Mouse (Mus musculus) lung, adult 18-20 months (tissue): ENCODE measurements at regions not wholly inside any gene's neighbourhood (a gene's known extent, or its start where the extent isn't known, plus 50 kb on each side); places are given as distances from the start of the nearest gene placed in this dataset.
A peak's percentile ranks its signal among the peaks of the same experiment; 100 is the strongest.

Experiments
- DNase-seq, 2 experiments: peaks; one replicate each; pipeline ENCODE4 v3.0.0; 2022; ENCODE audit warnings: mixed read lengths in 2 of 2

DNA sequence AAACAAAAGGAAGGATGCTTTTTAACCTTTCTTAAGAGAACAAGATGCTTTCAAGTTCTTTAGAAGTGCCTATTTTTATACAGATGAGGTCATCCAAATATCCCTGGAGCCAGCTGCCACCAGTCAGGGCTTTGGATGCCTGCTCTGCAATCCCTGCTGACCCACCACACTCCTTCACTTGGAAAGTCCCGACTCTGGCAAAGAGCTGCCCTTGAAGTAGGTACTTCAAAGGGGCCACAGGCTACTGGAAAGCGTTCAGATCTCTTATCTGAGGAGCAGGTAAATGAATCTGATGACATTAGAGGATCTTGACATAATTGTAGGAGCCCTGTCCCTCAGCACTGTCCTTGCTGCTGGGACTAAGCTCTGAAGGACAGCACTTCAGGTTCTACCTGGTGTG, 169.9 kb upstream of the Sesn3 start:
- DNase-seq, result peak; percentile 66 to 68

DNA sequence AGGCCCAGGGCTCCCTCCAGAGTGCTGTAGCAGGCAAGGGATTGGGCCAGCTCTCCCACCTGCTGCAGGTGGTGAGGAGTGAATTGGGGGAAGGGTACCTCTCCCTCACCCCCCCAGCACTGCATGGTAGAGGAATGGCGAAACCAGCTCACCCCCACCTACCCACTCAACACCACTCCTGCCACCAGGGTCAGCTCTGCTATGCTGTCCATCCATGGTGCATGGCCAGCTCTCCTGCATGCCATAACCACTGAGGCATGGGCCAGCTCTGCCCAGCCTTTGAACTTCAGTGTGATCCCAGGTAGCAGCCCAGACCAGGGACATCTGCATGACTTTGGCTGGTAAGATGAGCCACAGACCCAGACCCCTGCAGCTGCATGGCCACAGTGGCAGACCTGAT, 168.5 kb upstream of the Sesn3 start:
- DNase-seq, result no peak

DNA sequence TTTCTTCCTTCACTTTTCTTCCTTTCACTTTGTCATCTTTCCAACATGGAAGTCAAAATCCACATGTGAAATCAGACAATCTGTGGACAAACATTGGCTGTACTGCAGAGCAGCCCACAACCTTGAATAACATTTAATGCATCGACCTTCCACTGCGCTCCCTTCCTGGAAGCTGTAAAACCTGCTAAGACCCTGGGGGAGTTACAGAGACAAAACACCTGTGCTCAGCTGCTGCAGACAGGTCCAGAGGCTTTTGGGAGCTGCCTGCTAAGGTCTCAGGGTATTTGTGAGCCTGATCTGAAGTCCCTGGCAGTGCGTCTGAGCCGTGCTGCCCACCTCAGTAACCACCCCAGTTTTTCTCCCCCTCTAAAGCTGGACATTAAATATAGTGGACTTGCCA, 166.1 kb upstream of the Sesn3 start:
- no peak for DNase-seq

DNA sequence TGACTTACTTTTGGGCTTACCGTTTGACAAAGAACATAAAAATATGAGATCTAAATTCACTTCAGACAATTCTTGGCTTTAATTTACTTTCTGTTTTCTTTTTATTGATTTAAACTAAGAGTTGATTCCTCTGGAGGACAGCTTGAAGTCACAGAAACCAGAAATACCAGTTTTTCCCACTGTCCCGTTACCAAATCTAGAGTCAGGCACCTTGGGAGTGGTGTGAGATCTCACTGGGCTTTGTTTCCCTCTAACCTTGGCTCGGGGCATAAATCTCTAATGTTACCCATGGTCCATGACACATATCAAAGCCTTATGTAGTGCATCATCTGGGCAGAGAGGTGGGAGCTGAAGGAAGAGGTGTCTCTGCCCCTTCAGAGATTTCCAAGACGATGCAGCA, 165.4 kb upstream of the Sesn3 start:
- DNase-seq, result no peak

DNA sequence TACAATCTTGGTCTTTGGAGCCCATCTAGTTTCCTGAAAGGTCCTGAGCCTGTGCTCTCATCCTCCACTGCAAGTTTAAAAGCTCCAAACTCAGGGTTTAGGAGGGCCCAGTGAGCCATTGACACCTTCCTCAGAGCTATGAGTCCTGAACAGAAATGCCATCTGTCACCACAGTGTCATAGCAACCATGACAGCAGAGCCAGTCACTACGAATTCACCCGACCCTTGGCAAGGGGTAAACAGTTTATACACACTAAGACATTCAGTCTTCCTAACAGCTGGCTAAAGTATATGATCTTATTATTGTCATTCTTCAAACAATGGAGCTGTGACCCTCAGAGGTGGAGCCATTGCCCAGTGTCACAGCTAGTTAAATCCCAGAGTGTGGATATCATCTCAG, 163.2 kb upstream of the Sesn3 start:
- DNase-seq, result no peak

DNA sequence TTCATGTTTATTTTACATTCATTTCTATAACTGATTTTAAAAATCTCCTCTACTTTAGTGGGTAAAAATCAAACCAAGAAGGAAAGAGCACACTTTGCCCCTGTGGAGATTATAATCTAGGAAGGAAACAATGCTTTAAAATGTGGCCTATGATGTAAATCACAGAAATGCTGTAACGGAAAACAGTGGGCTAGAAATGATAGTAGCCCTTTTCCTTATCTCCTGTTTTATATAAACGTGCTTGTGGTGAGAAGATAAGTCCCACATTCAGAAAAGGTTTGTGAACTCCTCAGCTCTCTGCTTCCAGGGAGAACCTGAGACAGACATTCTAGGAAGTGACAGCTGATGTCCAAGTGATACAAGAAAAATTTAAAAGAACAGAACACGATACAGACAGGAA, 159.3 kb upstream of the Sesn3 start:
- no peak for DNase-seq

DNA sequence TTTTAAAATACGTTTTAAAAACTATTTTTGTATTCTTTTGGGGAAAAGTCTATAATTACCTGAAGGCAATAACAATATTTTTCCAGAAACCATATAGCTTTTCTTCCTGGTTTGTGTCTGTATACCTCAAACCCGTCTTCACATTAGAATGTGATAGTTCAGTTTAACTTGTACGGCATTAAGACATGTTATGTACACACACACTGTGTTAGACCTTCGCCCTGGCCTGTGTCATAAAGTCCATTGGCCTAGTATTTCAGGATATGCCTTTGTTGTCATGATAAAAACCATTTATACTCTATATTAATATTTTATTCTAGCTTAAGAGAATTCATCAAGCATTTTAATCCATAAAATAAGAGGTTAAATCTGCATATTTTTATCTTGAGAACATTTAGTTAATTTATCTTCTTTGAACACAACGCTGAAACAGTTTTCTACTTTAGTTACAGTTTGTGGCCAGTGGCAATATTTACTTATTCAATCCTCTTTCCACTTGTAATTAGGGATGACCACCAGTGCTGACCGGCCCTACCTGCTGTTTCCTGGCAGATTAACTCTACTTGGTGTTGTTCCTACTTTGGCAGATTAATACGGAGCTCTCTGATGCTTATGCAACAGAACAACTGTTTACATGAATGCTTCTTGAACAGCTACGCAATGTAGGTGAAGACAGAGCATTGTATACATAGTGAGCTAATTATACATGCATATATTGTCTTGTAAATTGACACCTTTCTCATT, 158.6 kb upstream of the Sesn3 start:
- DNase-seq, result no peak

DNA sequence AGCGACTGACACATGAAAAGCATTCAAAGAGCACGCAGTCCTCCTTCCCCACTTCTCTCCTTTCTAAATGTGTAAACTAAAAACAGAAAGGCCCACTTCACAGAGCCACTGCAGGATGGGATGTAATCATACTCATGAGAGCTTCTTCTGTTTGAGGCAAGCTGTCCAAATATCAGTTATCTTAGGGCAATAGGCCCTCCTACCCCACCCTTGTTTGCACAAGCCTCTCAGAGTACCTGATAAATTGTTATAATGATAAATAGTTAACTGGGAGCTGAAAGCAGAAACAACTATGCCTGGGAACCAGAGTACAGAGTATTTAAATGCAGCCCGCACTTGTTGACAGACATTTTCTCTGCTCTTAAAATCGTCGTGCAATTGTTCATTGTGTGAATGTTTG, 141.5 kb upstream of the Sesn3 start:
- no peak for DNase-seq

DNA sequence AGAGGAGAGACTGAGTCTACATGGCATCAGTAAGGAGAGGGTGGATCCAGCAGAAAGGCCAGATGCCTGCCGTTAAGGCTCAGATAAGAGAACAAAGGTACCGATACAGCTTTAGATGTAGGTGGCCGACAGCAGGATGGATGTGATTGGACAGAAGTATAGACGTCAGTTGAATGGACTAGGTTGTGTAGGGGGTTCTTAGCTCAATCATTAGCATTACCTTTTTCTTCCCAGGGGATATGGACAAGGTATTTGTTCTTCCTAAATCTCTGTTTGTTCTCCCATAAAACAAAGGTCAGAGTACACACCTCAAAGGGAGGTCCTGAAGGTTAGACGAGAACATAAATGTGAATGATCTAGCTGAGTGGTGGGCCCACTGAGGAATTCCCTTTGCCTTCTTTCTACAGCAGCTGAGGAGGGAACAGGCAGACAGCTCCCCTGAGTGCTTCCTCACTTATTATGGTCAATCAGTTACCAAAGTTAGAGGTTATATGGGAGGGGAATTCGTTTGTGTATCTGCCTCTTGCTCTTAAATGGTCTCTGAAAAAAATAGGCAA, 139.9 kb upstream of the Sesn3 start:
- no peak for DNase-seq

DNA sequence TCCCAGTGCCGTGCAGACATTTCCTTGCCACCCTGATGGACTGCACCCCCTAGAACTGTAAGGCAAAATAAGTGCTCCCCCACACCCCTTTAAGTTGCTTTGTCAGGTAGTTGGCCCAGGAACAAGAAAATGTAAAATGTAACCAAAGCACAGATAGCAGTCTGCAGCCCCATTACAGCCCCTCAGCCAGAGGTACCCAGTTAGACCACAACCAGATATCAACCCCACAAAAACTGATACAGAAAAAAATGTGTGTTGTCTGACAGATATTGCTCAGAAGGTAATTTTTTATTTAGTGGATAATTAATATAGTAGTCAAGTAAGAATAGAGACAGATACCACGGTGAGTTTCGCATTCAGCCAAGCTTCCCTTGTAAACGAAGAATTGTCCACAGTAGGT, 133.5 kb upstream of the Sesn3 start:
- no peak for DNase-seq

DNA sequence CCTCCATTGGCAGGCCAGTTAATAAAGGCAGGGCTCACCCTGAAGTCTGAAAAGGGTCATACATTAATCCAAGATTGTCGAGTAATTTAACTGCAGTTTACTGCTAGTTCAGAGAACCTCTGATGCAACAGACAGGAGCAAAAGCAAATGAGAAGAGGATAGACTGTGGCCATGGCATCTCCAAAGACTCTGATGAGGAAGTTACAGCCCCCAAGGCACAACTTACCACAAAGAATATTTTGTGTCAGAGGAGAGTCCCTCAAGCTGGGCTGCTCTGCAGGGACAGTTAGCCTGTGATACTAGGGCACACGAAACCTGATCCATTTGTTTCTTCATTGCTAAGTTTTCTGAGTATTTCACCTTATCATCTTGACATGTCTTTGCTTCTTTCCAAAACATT, 130.9 kb upstream of the Sesn3 start:
- no peak for DNase-seq

DNA sequence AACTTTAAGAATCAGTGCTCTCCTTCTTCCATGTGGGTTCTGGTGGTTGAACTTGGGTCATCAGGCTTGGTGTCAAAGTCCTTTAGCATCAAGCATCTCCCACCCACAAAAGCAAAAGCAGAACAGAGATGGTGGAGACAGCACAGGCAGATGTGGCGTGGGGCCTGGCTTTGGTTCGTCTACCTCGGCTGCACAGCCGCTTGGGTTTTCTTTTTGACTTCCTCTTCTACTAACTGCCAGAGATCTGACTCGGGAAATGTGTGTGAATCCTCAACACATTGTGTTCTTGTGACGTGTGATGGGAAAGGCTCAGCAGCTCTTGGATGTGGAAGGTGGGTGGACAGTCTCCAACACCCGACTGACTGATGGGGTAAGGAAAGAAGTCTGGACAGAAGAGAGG, 127.8 kb upstream of the Sesn3 start:
- no peak for DNase-seq

DNA sequence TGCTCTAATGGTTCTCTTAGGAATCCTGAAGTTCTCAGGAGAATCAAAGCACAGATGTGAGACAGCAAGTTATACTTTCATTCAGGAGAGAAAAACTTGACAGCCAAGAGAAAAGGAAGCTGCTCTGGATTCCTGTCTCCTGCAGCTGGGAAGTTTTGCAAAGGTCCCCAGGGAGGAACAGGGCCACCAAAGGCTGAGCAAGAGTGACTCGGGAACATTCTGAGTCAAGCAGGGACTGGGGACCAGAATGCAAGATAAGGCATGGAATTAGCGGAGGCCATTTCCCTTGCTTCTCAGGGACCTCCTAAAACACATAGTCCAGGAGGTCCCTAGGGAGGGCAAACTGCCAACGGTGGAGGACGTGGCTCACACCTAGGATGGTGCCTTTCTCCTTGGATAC, 127.1 kb upstream of the Sesn3 start:
- no peak for DNase-seq

DNA sequence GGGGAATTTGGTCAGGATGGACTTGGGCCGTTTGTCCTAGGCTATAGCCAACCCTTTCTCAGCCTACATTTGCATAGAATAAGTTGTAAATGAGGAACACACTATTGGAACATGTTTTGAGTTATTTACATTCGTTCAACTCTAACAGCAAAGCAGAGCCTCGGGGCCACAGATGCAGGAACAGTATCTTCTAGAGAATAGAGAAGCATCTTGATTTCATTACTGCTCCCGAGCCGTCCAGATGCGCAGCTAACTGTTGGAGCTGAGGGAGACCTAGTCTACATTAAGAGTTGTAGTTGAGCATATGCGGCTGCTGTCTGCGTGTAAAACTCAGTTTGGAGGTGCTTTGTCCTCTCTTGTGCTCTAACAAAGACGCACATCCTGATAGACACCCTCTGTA, 124.6 kb upstream of the Sesn3 start:
- no peak for DNase-seq

DNA sequence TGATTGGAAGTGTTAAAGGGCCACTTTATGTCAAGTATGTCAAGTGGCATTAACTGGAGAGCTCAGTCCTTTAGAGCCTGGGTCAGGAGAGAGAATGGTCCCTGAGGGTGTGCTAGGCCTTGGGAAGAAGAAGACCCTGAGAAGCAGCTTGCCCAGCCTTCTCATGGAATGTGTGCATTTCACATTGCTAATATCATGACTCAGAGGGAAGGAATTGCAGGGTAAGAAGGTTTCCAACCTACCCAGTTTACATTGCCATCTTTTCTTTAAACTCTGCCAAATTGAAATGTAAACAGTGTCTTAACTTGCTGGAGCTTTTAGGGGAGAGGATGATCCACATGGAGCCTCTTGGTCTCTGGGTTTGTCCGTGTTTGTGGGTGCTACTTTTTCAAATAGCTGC, 117.9 kb upstream of the Sesn3 start:
- no peak for DNase-seq

DNA sequence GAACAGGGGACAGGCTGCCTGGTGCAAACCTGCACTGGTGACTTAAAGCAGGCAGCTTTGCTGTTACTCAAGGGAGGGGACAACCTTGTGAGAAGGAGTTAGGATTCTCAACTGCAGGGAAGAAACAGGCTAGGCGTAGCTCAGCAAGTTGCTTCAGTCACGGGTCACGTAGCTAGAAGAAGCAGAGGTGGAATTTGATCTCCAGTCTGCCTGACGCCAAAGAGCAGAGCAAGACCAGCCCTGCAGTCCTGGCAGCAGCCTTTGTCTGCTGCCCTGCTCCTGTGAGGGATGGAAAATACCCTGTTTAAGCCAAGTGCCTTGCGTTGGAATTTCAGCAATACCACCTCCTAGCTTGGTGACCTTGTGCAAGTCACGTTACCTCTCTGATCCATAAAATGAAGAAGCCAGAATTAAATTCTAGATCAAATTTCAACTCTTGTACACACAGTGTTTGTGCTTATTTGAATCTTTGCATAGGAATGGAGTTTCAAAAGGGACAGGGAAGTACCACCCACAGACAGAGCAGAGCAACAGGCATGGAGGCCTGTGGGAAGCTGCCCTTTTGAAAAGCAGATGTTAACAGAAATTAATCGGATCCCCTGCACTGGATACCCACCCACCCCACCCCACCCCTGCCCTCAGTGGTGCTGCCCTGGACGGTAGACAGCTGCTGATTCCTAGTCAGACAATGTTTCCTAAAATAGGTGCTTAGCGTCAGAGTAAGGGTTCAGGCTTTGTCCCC, 116.6 kb upstream of the Sesn3 start:
- no peak for DNase-seq

DNA sequence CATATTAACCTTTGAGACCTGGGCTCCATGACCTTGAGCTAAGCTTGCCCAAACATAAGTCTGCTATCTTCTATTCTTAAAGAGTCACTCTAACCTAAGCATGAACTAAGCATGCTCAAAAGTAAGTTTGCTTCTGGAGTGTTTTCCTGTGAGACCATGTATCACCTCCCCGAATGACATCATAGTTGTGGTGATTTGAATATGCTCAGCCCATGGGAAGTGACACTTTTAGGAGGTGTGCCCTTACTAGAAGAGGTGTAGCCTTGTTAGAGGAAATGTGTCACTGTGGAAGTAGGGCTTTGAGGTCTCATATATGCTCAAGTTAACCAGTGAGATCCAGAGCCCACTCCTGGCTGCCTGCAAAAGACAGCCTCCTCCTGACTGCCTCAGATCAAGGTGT, 114.7 kb upstream of the Sesn3 start:
- no peak for DNase-seq

DNA sequence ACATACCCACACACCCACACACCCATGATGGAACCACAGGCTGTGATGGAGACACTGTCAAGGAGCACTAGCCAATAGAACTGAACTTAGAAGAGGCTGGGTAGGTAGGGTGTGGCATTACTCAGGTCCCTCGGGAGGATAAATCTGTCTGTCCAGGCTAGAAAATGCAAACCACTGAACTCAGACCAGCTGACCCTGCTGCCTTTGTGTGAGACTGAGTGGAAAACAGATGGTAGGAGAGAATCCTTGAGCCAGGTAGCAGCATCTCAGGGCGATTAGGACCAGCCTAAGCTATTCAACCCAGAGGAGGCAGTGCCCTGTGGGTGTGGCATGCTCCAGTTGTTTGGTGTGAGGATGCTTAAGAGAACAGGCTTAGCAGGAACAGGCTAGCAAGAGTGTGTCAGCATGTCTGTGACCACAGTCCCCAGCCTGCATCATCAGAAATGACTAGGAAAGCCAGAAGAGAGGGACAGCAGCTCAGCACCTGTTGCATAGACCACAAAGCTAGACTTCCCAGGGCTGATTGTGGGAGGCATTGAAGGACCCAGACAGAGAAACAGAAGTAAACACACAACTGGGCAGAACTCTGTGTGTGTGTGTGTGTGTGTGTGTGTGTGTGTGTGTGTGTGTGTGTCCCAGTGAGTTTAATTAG, 103.2 kb upstream of the Sesn3 start:
- DNase-seq, result no peak

DNA sequence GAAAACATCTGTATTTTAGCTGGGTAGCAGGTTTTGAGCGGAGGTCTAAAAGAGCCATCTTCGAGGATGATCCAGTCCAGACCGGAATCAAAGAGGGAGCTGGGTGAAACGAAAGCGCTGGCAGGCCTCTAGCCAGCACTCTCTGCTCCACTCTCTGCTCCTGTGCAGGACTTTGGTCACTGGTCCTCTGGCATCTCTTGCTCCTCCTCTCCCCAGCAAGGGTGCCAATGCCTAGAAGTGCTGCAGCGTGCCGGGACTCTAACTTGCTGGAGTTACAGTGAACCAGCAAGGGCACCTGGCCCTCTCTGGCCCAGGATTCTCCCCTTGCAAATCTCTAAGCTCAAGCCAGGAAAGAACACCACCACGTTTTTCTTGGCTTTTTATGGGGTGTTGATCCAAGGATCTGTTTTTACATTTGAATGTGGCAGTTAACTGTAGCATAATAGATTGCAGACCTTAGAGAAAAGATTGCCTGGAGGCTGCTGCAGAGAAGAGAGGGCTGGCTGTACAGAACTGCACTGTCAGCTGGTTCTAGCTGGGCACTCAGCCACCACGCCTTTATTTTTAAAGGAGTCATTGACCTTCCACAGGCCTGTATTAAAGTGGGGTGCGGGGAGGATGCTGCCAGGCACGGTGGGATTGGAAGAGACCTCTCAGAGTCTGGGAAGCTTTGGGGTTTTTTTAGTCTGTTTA, 101.1 kb upstream of the Sesn3 start:
- DNase-seq, result peak; percentile 12 to 29

DNA sequence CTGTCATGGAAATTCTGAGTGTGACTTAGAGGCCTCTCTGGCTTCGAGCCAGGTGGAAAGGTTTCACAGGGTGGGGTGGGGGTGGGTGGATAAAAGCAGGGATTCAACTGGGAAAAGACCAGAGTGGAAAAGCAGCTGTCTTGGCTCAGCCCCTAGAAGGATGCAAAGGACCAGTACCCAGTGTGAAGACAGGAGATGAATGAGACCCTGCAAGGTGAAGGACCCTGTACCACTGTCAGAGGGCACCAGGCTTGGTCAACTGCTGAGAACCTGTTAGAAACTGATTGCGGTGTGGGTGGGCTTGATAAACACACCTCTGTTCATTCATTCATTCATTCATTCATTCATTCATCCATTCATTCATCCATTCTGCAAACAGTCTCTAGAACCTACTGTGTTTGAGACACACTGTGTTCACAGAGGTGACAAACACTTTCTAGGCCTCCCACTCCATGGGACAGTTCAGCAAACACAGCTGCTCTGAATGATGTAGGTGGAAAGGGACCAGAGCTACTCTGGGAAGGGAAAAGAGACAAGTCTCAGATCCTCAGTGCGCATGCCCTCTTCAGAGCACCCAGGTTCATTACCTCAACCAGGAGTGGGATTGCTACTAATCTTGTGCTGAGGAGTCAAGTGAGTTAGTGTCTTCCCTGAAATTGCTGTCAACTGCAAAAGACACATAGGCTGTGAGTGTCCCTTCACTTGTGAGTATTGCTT, 100.4 kb upstream of the Sesn3 start:
- no peak for DNase-seq

DNA sequence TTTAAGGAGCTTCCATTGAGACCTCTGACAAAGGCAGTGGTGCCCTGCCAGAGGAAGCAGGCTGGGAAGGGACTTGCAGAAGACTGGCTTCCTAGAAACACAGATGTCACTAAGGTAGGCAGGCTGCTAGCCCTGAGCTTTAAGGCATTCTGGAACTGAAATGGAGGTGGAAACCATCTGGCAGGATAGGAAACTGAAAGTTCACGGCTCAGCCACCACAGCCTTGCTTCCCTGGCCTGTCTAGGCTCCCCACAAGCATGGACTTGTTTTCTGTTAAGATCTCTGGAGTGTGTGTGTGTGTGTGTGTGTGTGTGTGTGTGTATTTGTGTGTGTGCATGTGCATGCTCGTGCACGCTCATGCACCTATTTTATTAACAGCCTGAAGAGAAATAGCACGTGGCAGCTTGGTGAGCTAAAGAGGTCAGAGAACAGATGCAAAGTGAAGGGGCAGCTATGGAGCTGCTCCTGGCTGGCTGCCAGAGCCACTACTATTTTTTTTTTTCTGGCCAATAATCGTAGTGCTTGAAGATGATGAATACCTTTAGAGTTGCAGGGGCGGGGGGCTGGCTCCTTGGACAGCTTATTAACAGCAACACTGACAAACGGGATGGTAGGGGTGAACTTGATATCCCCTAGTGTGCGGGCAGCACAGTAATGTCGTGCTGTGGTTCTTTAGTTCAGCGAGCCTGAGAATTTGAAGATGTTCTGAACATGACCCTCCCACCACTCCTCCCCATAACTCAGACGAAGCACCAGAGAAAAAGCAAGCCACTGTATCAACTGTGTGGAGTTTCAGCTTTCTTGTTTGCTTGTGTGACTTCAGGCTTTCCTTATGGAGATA, 99.6 kb upstream of the Sesn3 start:
- DNase-seq, result peak in 1 of 2 experiments; percentile 4

DNA sequence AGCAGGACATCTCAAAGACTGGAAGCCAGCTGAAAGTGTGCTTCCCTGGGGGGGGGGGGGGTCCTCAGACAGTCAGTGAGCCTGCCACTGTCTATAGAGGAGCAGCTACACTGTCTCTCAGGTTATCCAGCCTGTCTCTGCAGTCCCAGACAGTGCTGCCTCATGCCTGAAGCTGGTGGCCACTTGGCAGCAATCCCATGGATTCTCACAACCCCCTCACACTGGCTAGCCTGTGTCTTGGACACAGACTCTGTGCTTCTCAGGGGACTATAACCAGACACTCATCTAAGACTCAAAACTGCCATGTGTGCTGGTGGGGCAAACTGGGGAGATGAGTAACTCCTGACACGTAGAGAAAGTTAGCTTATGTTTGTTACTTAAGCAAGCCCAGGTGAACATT, 95.1 kb upstream of the Sesn3 start:
- DNase-seq, result no peak
